Mouse (Mus musculus): ENCODE results near the gene Prss40. TPM values are rescaled to one million over a fixed set of nuclear protein-coding genes. Genes with fewer than 3 reads are reported as not detected.

Prss40 gene
- polyA plus RNA-seq, 1 experiment, result not detected

DNA sequence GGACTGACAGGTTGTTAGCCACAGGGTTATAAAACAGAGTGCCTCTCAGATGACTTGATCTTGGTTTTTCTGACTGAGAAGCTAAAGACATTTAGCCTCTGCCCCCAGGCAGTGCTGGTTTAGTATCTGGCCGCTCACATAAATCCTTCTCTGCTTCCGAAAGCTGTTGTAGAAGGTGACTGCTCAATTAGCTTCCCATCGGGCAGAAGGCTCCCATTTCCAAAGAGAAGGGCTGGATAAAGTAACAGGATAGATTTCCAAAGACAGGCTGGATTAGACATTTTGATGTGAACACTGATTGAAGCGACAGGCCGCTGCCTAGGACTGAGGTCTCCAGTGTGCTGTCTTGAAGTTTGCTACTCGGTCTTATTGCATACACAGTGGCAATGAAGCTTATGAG, 21.5 kb upstream of the Prss40 start:
- 21% methylated on average over 6 of the region's 6 CpGs for WGBS

DNA sequence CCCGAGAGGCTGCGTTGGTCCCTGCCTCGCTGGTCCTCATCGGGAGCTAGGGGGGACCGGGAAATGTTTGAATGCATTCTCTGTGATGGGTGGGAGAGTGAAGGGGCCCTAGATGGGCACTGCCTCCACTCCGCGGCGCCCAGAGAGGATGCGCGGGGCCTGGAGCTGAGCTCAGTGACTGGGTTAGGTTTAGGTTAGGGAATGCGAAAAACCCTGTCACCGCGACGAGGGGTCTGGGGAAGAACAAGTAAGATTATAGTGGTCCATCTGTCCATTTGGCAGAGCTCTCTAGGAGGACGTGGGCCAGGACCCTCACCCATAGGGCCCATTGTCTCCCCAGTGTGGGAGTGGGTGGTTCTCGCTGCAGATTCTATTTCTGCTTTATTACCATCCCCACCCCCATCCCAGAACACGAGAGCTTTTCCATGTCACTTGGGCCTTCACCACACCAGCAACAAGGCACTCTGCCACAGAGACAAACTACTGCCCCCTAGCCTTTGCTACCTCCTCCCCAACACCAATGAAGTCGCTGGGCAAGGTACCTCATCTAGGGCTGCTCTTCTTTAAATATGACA, 19.1 kb upstream of the Prss40 start:
- Histone ChIP-seq H3K4me3 (replicated peaks; ENCODE audit: insufficient read depth, low read depth, low read length) (peak overlapping the region; percentile 97), H3K27me3 (ENCODE audit: control insufficient read depth, insufficient read depth, low read length) (no peaks in the 10 kb centered on the region), H3K4me1 (ENCODE audit: control insufficient read depth, insufficient read depth, low read length) (peaks cover 20% of the 10 kb centered on the region), H3K27ac (ENCODE audit: insufficient read depth, low read length) (peak overlapping the region; percentile 99)
- TF ChIP-seq CTCF (IDR thresholded peaks at IDR 0.05; ENCODE audit: borderline replicate concordance, insufficient read depth, low read depth, low read length), result peak; percentile 42; the same call in 1 of the 2 replicates
- TF ChIP-seq POLR2A (IDR thresholded peaks at IDR 0.05; ENCODE audit: borderline replicate concordance, insufficient read depth, low read length), result no peak
- DNase-seq, result peak; percentile 71 to 77
- under 1% methylated on average over 18 of the region's 18 CpGs for WGBS

More for the DNA sequence above, 21.5 kb upstream of the Prss40 start:
- H3K4me1 ChIP-seq (ENCODE audit: control insufficient read depth, insufficient read depth, low read length), result peaks cover 34% of the 10 kb centered on the region
- peak in 1 of 2 experiments; percentile 42 for DNase-seq
- H3K4me3 ChIP-seq (replicated peaks; ENCODE audit: insufficient read depth, low read depth, low read length), result peak overlapping the region; percentile 49
- peak overlapping the region; percentile 70 for H3K27ac ChIP-seq (ENCODE audit: insufficient read depth, low read length)
- TF ChIP-seq CTCF (IDR thresholded peaks at IDR 0.05; ENCODE audit: borderline replicate concordance, insufficient read depth, low read depth, low read length) (no peak), POLR2A (IDR thresholded peaks at IDR 0.05; ENCODE audit: borderline replicate concordance, insufficient read depth, low read length) (no peak)
- no peaks in the 10 kb centered on the region for H3K27me3 ChIP-seq (ENCODE audit: control insufficient read depth, insufficient read depth, low read length)

DNA sequence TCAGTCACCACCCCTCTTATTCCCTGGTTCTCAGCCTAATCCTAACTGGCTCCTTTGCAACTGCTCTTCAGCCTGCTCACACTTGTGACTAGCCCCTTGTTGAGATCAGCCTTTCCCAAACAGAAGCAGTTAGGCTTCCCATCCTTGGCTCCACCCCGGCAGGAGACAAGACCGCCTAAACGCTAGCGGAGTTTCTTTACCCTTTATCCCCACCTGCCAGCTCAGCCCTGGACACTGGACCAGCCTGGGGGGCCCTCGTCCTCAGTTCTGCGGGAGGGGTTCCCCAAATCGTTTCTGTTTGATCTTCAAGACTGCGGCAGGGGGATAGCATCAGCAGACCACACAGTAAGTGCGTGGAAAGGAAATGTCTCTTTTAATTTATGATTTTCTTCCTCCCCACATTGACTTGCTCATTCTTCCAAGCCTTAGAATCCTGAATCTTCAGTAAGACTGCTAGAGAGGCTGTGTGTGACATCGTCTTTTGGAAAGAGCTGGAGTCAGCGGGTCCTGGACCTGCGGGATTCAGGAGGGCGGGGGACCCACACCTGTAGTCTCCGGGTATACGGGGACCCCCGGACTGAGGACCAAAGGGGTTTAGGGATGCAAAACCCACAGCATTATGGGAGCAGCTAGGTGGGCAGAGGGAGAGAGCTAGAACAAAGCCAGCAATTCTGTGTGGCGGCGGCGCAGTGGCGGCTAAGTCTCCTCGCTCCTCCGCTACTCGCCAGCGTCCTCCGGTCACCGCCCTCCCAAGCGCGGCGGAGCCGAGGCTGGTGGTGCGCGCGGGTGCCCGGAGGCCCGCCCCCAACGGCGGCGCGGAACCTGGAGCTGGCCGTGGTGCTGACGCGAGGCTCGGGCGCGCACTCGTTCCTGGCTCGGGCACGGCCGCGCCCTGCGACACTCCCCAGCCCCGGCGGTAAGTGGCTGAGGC, 18.4 kb upstream of the Prss40 start, which contains the start of gene Amer3:
Gene Amer3 (plus strand): TSS at position 807 of the 931 bp plus-strand sequence.
- no peak for TF ChIP-seq CTCF (IDR thresholded peaks at IDR 0.05; ENCODE audit: borderline replicate concordance, insufficient read depth, low read depth, low read length)
- TF ChIP-seq POLR2A (IDR thresholded peaks at IDR 0.05; ENCODE audit: borderline replicate concordance, insufficient read depth, low read length), result peak; percentile 72; the same call in 1 of the 2 replicates
- under 1% methylated on average over 53 of the region's 53 CpGs for WGBS
- peak; percentile 92 to 93 for DNase-seq
- Histone ChIP-seq H3K4me1 (ENCODE audit: control insufficient read depth, insufficient read depth, low read length) (peaks cover 14% of the 10 kb centered on the region), H3K27me3 (ENCODE audit: control insufficient read depth, insufficient read depth, low read length) (no peaks in the 10 kb centered on the region), H3K4me3 (replicated peaks; ENCODE audit: insufficient read depth, low read depth, low read length) (peak within 1 kb of the TSS; percentile 97), H3K27ac (ENCODE audit: insufficient read depth, low read length) (peak within 1 kb of the TSS; percentile 99)

DNA sequence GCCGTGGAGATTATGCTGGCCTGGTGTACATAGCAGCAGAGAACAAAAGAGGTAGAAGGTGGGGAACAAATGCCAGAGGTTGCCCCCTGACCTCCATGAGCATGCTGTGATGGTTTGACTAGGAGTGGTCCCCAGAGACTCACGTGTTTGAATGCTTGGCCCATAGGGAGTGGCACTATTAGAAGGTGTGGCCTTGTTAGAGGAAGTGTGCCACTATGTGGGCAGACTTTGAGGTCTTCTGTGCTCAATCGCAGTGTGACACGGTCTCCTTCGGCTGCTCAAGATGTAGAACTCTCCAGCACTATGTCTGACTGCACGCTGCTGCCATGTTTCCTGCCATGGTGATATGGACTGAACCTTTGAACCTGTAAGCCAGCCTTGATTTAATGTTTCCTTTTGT, 12.5 kb upstream of the Prss40 start:
- H3K4me3 ChIP-seq (replicated peaks; ENCODE audit: insufficient read depth, low read depth, low read length), result no peak overlapping the region

DNA sequence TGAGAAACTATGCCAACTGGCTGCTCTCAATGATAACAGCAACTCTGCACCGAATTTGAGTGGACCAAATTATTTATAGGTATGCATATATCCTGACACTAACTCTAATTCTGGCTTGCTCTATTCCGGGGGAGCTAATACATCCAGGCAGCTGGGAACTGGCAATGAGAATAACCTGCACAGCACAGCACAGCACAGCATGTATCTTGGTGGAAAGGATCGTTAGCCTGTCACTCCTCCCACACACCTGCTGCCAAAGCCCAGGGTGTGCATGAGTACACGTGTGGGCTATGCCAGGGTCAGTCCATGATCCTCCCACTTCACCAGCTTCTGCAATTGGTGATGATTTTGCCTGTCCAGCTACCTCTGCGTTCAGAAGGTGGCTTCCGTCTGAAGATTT, 10.7 kb upstream of the Prss40 start:
- no peaks in the 10 kb centered on the region for H3K27me3 ChIP-seq (ENCODE audit: control insufficient read depth, insufficient read depth, low read length)
- TF ChIP-seq POLR2A (IDR thresholded peaks at IDR 0.05; ENCODE audit: borderline replicate concordance, insufficient read depth, low read length) (no peak), CTCF (IDR thresholded peaks at IDR 0.05; ENCODE audit: borderline replicate concordance, insufficient read depth, low read depth, low read length) (no peak)
- no peak overlapping the region for H3K27ac ChIP-seq (ENCODE audit: insufficient read depth, low read length)

More for the DNA sequence above, 12.5 kb upstream of the Prss40 start:
- no peak overlapping the region for H3K27ac ChIP-seq (ENCODE audit: insufficient read depth, low read length)
- no peaks in the 10 kb centered on the region for H3K27me3 ChIP-seq (ENCODE audit: control insufficient read depth, insufficient read depth, low read length)
- no peak for DNase-seq
- WGBS, result 86% methylated on average over 6 of the region's 6 CpGs
- no peak for TF ChIP-seq CTCF (IDR thresholded peaks at IDR 0.05; ENCODE audit: borderline replicate concordance, insufficient read depth, low read depth, low read length)
- TF ChIP-seq POLR2A (IDR thresholded peaks at IDR 0.05; ENCODE audit: borderline replicate concordance, insufficient read depth, low read length), result no peak
- peaks cover 4% of the 10 kb centered on the region; the same call in 1 of the 2 replicates for H3K4me1 ChIP-seq (ENCODE audit: control insufficient read depth, insufficient read depth, low read length)

DNA sequence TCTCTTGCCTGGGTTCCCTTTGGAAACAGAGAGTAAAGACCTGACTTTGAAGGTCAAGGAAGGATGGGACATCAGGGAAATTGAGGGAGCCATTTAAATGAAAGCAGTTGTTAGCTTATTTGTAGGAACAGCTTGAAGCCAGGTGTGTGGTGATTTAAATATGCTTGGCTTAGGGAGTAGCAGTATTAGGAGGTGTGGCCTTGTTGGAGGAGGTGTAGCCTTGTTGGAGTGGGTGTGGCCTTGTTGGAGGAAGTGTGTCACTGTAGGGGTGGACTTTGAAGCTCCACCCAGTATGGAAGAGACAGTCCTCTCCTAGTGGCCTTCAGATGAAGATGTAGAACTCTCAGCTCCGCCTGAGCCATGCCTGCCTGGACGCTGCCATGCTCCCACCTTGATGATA, 9.1 kb upstream of the Prss40 start:
- 98% methylated on average over 2 of the region's 2 CpGs for WGBS
- no peak for TF ChIP-seq CTCF (IDR thresholded peaks at IDR 0.05; ENCODE audit: borderline replicate concordance, insufficient read depth, low read depth, low read length)
- no peak for TF ChIP-seq POLR2A (IDR thresholded peaks at IDR 0.05; ENCODE audit: borderline replicate concordance, insufficient read depth, low read length)
- H3K4me3 ChIP-seq (replicated peaks; ENCODE audit: insufficient read depth, low read depth, low read length), result no peak overlapping the region
- H3K4me1 ChIP-seq (ENCODE audit: control insufficient read depth, insufficient read depth, low read length), result peaks cover 2% of the 10 kb centered on the region; the same call in 1 of the 2 replicates
- DNase-seq, result no peak
- H3K27ac ChIP-seq (ENCODE audit: insufficient read depth, low read length), result no peak overlapping the region
- no peaks in the 10 kb centered on the region for H3K27me3 ChIP-seq (ENCODE audit: control insufficient read depth, insufficient read depth, low read length)

More for the DNA sequence above, 10.7 kb upstream of the Prss40 start:
- 25% methylated on average over 6 of the region's 6 CpGs for WGBS
- no peak for DNase-seq
- peaks cover 2% of the 10 kb centered on the region; the same call in 1 of the 2 replicates for H3K4me1 ChIP-seq (ENCODE audit: control insufficient read depth, insufficient read depth, low read length)
- H3K4me3 ChIP-seq (replicated peaks; ENCODE audit: insufficient read depth, low read depth, low read length), result no peak overlapping the region

DNA sequence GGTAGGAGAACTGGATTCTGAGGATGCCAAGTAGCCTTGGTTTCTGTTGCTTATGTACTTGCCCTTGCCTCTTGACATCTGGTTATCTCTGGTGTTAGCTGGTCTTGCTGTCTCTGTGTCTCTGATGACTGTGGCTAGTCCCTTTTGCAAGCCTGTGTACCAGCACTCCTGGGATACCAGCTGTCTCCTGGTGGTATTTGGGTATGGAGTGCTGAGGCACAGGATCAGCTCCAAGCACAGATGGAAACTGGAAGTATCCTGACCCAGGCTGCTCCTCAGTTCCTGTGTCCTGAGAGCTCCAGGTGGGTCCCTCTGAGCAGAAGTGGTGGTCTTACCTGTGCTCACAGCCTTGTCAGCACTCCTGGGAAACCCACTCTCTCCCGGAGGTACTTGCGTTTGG, 7.4 kb upstream of the Prss40 start:
- H3K4me1 ChIP-seq (ENCODE audit: control insufficient read depth, insufficient read depth, low read length), result peaks cover 2% of the 10 kb centered on the region; the same call in 1 of the 2 replicates
- no peak overlapping the region for H3K27ac ChIP-seq (ENCODE audit: insufficient read depth, low read length)
- TF ChIP-seq POLR2A (IDR thresholded peaks at IDR 0.05; ENCODE audit: borderline replicate concordance, insufficient read depth, low read length) (no peak), CTCF (IDR thresholded peaks at IDR 0.05; ENCODE audit: borderline replicate concordance, insufficient read depth, low read depth, low read length) (no peak)
- DNase-seq, result no peak
- no peak overlapping the region for H3K4me3 ChIP-seq (replicated peaks; ENCODE audit: insufficient read depth, low read depth, low read length)
- 97% methylated on average over 2 of the region's 2 CpGs for WGBS
- no peaks in the 10 kb centered on the region for H3K27me3 ChIP-seq (ENCODE audit: control insufficient read depth, insufficient read depth, low read length)

All from cerebellum, adult 2 months (tissue).